Mouse (Mus musculus): ENCODE data around the gene Pcx. TPM values are rescaled to one million over a fixed set of nuclear protein-coding genes. Genes with fewer than 3 reads are reported as not detected.

Pcx gene
- polyA plus RNA-seq, 1 experiment from 2014 or later = 16.6 TPM

Small RNA genes within 50 kb of the gene (microRNA-seq; reads per million reads assigned to microRNA genes)
- gene Mir6986 = not detected

Other genes with a start within 250 kb of the Pcx start
- gene Ssh3, start 241.3 kb upstream of the Pcx start, polyA plus RNA-seq (2015; fragmentation: Nextera tagmentation; extraction: Ambion mirVana) = 31.8 and 33.6 TPM in 2 replicates
- 4.1 and 4.6 TPM in 2 replicates for gene Ankrd13d, start 227.3 kb upstream of the Pcx start, polyA plus RNA-seq (2015; fragmentation: Nextera tagmentation; extraction: Ambion mirVana)
- gene Grk2, start 204.2 kb upstream of the Pcx start, polyA plus RNA-seq (2015; fragmentation: Nextera tagmentation; extraction: Ambion mirVana) = 15.3 and 15.4 TPM in 2 replicates
- gene Kdm2a, start 112.2 kb upstream of the Pcx start, polyA plus RNA-seq (2015; fragmentation: Nextera tagmentation; extraction: Ambion mirVana) = 31.4 and 34.8 TPM in 2 replicates
- 24.1 and 28.2 TPM in 2 replicates for gene Rhod, start 71.0 kb upstream of the Pcx start, polyA plus RNA-seq (2015; fragmentation: Nextera tagmentation; extraction: Ambion mirVana)
- gene Syt12, start 33.0 kb upstream of the Pcx start, polyA plus RNA-seq (2015; fragmentation: Nextera tagmentation; extraction: Ambion mirVana) = 0.34 and 0.36 TPM in 2 replicates
- gene 2010003K11Rik, start 11.9 kb upstream of the Pcx start, polyA plus RNA-seq (2015; fragmentation: Nextera tagmentation; extraction: Ambion mirVana) = 21.6 and 35.7 TPM in 2 replicates
- 2.7 and 4.0 TPM in 2 replicates for gene Lrfn4, start 105.2 kb downstream of the Pcx start, polyA plus RNA-seq (2015; fragmentation: Nextera tagmentation; extraction: Ambion mirVana)
- 66.0 and 69.2 TPM in 2 replicates for gene Rce1, start 115.2 kb downstream of the Pcx start, polyA plus RNA-seq (2015; fragmentation: Nextera tagmentation; extraction: Ambion mirVana)
- 1.1 and 2.1 TPM in 2 replicates for gene Gm960, start 188.2 kb downstream of the Pcx start, polyA plus RNA-seq (2015; fragmentation: Nextera tagmentation; extraction: Ambion mirVana)
- 0.77 and 0.88 TPM in 2 replicates for gene Sptbn2, start 200.7 kb downstream of the Pcx start, polyA plus RNA-seq (2015; fragmentation: Nextera tagmentation; extraction: Ambion mirVana)
- gene Rbm4b, start 246.0 kb downstream of the Pcx start, polyA plus RNA-seq (2015; fragmentation: Nextera tagmentation; extraction: Ambion mirVana) = 38.5 and 41.6 TPM in 2 replicates